Mouse (Mus musculus): ENCODE data around the gene Snph. TPM values are rescaled to one million over a fixed set of nuclear protein-coding genes. Genes with fewer than 3 reads are reported as not detected.

The Snph gene
- polyA plus RNA-seq (2015; fragmentation: Nextera tagmentation; extraction: Ambion mirVana), result 4.7 and 4.9 TPM in 2 replicates

GRCm38 (mm10) chr2:151632159-151632814 is at the start of gene Snph:
Snph (minus strand) TSS chr2:151632593.
- Histone ChIP-seq H3K4me3 (peak within 1 kb of the TSS; percentile 73), H3K36me3 (ENCODE audit: poor library complexity, severe bottlenecking) (no peaks in the 10 kb centered on the region), H3K9ac (peak within 1 kb of the TSS; percentile 82), H3K4me2 (peak within 1 kb of the TSS; percentile 91), H3K27me3 (peaks cover 23% of the 10 kb centered on the region), H3K9me3 (replicated peaks) (no peaks in the 10 kb centered on the region), H3K4me1 (peaks cover 10% of the 10 kb centered on the region), H3K27ac (peak within 1 kb of the TSS; percentile 62)
- under 1% methylated on average over 27 of the region's 47 CpGs for WGBS
- ATAC-seq, result peak; percentile 87

GRCm38 (mm10) chr2:151676234-151676633 is 43.8 kb upstream of the Snph start:
- H3K9me3 ChIP-seq (replicated peaks), result no peaks in the 10 kb centered on the region

GRCm38 (mm10) chr2:151670968-151671329 is 38.6 kb upstream of the Snph start:
- no peaks in the 10 kb centered on the region for H3K9me3 ChIP-seq (replicated peaks)
- no peak overlapping the region for H3K4me2 ChIP-seq
- no peak overlapping the region for H3K9ac ChIP-seq
- no peak overlapping the region for H3K27ac ChIP-seq
- H3K36me3 ChIP-seq (ENCODE audit: poor library complexity, severe bottlenecking), result no peaks in the 10 kb centered on the region
- ATAC-seq, result peak; percentile 36; the same call in 1 of the 2 replicates
- peaks cover 4% of the 10 kb centered on the region; the same call in 1 of the 2 replicates for H3K27me3 ChIP-seq
- WGBS, result 56% methylated on average over 1 of the region's 1 CpGs
- H3K4me3 ChIP-seq, result no peak overlapping the region
- H3K4me1 ChIP-seq, result no peaks in the 10 kb centered on the region

More at GRCm38 (mm10) chr2:151676234-151676633, 43.8 kb upstream of the Snph start:
- H3K4me3 ChIP-seq, result no peak overlapping the region
- H3K27me3 ChIP-seq, result no peaks in the 10 kb centered on the region
- no peak overlapping the region for H3K27ac ChIP-seq
- ATAC-seq, result no peak
- H3K4me1 ChIP-seq, result no peaks in the 10 kb centered on the region
- no peaks in the 10 kb centered on the region for H3K36me3 ChIP-seq (ENCODE audit: poor library complexity, severe bottlenecking)
- 64% methylated on average over 2 of the region's 2 CpGs for WGBS
- no peak overlapping the region for H3K4me2 ChIP-seq
- no peak overlapping the region for H3K9ac ChIP-seq

GRCm38 (mm10) chr2:151670026-151670967 is 37.9 kb upstream of the Snph start:
- Histone ChIP-seq H3K27me3 (peaks cover 4% of the 10 kb centered on the region; the same call in 1 of the 2 replicates), H3K36me3 (ENCODE audit: poor library complexity, severe bottlenecking) (no peaks in the 10 kb centered on the region), H3K9me3 (replicated peaks) (no peaks in the 10 kb centered on the region), H3K27ac (no peak overlapping the region), H3K4me2 (peak overlapping the region; percentile 33), H3K4me1 (no peaks in the 10 kb centered on the region), H3K9ac (no peak overlapping the region), H3K4me3 (peak overlapping the region; percentile 0; the same call in 1 of the 2 replicates)
- ATAC-seq, result peak; percentile 57; the same call in 1 of the 2 replicates
- 39% methylated on average over 46 of the region's 48 CpGs for WGBS

- no peaks in the 10 kb centered on the region for H3K36me3 ChIP-seq (ENCODE audit: poor library complexity, severe bottlenecking)
Measured at GRCm38 (mm10) chr2:151668433-151668832, 36.0 kb upstream of the Snph start, which contains the start of gene Rad21l. Rad21l (minus strand) TSS chr2:151668533.

GRCm38 (mm10) chr2:151652053-151652452 is 19.7 kb upstream of the Snph start:
- Histone ChIP-seq H3K36me3 (ENCODE audit: poor library complexity, severe bottlenecking) (no peaks in the 10 kb centered on the region), H3K9ac (no peak overlapping the region), H3K4me3 (no peak overlapping the region), H3K4me2 (no peak overlapping the region), H3K27me3 (no peaks in the 10 kb centered on the region), H3K4me1 (no peaks in the 10 kb centered on the region), H3K9me3 (replicated peaks) (no peaks in the 10 kb centered on the region), H3K27ac (no peak overlapping the region)
- WGBS, result 71% methylated on average over 1 of the region's 1 CpGs
- no peak for ATAC-seq

More at GRCm38 (mm10) chr2:151668433-151668832, 36.0 kb upstream of the Snph start, which contains the start of gene Rad21l:
- Histone ChIP-seq H3K9me3 (replicated peaks) (no peaks in the 10 kb centered on the region), H3K4me3 (no peak within 1 kb of the TSS), H3K9ac (no peak within 1 kb of the TSS), H3K4me2 (no peak within 1 kb of the TSS), H3K27ac (no peak within 1 kb of the TSS), H3K4me1 (no peaks in the 10 kb centered on the region), H3K27me3 (peaks cover 4% of the 10 kb centered on the region; the same call in 1 of the 2 replicates)
- WGBS, result 73% methylated on average over 3 of the region's 3 CpGs
- ATAC-seq, result no peak

GRCm38 (mm10) chr2:151636015-151636402 is 3.6 kb upstream of the Snph start:
- Histone ChIP-seq H3K9ac (no peak overlapping the region), H3K4me1 (peaks cover 10% of the 10 kb centered on the region), H3K9me3 (replicated peaks) (no peaks in the 10 kb centered on the region), H3K36me3 (ENCODE audit: poor library complexity, severe bottlenecking) (no peaks in the 10 kb centered on the region), H3K27ac (no peak overlapping the region), H3K27me3 (peaks cover 13% of the 10 kb centered on the region), H3K4me2 (no peak overlapping the region), H3K4me3 (no peak overlapping the region)
- ATAC-seq, result no peak
- 52% methylated on average over 2 of the region's 2 CpGs for WGBS

GRCm38 (mm10) chr2:151635362-151636014 is 3.1 kb upstream of the Snph start:
- H3K27me3 ChIP-seq, result peaks cover 18% of the 10 kb centered on the region
- H3K4me1 ChIP-seq, result peaks cover 10% of the 10 kb centered on the region
- H3K4me2 ChIP-seq, result no peak overlapping the region
- no peaks in the 10 kb centered on the region for H3K36me3 ChIP-seq (ENCODE audit: poor library complexity, severe bottlenecking)
- H3K9me3 ChIP-seq (replicated peaks), result no peaks in the 10 kb centered on the region
- 66% methylated on average over 9 of the region's 9 CpGs for WGBS
- ATAC-seq, result no peak
- no peak overlapping the region for H3K27ac ChIP-seq
- H3K4me3 ChIP-seq, result no peak overlapping the region
- no peak overlapping the region for H3K9ac ChIP-seq

- WGBS, result 31% methylated on average over 2 of the region's 2 CpGs
- H3K36me3 ChIP-seq (ENCODE audit: poor library complexity, severe bottlenecking), result no peaks in the 10 kb centered on the region
- H3K27me3 ChIP-seq, result peaks cover 18% of the 10 kb centered on the region
- ATAC-seq, result no peak
- H3K4me1 ChIP-seq, result peaks cover 10% of the 10 kb centered on the region
- no peak overlapping the region for H3K4me3 ChIP-seq
- no peak overlapping the region for H3K4me2 ChIP-seq
- no peaks in the 10 kb centered on the region for H3K9me3 ChIP-seq (replicated peaks)
- no peak overlapping the region for H3K27ac ChIP-seq
- H3K9ac ChIP-seq, result no peak overlapping the region
Measured at GRCm38 (mm10) chr2:151634903-151635302, 2.5 kb upstream of the Snph start.

- Histone ChIP-seq H3K27me3 (peaks cover 23% of the 10 kb centered on the region), H3K9ac (no peak overlapping the region), H3K27ac (no peak overlapping the region), H3K4me3 (no peak overlapping the region; the same call in 1 of the 2 replicates), H3K36me3 (ENCODE audit: poor library complexity, severe bottlenecking) (no peaks in the 10 kb centered on the region), H3K9me3 (replicated peaks) (no peaks in the 10 kb centered on the region), H3K4me2 (peak overlapping the region; percentile 91; the same call in 1 of the 2 replicates), H3K4me1 (peaks cover 10% of the 10 kb centered on the region)
- 50% methylated on average over 5 of the region's 5 CpGs for WGBS
- ATAC-seq, result no peak
Measured at GRCm38 (mm10) chr2:151632982-151633381, 589 bp upstream of the Snph start.

GRCm38 (mm10) chr2:151631406-151632158 is 811 bp downstream of the Snph start:
- WGBS, result 3% methylated on average over 22 of the region's 22 CpGs
- H3K9me3 ChIP-seq (replicated peaks), result no peaks in the 10 kb centered on the region
- peaks cover 10% of the 10 kb centered on the region for H3K4me1 ChIP-seq
- H3K27ac ChIP-seq, result peak overlapping the region; percentile 62
- H3K4me3 ChIP-seq, result peak overlapping the region; percentile 73
- peak overlapping the region; percentile 82 for H3K9ac ChIP-seq
- no peaks in the 10 kb centered on the region for H3K36me3 ChIP-seq (ENCODE audit: poor library complexity, severe bottlenecking)
- peaks cover 23% of the 10 kb centered on the region for H3K27me3 ChIP-seq
- ATAC-seq, result peak; percentile 66
- peak overlapping the region; percentile 91 for H3K4me2 ChIP-seq

Measured in forebrain, embryonic 13.5 days (tissue).